Mouse (Mus musculus): ENCODE measurements around the gene Abcf1. TPM values are rescaled to one million over a fixed set of nuclear protein-coding genes. Genes with fewer than 3 reads are reported as not detected.

Gene Abcf1
- polyA plus RNA-seq, 1 experiment from 2014 or later = 76.1 TPM

GRCm38 (mm10) chr17:35929534-35929933 lies 40.0 kb downstream of the Abcf1 start:
- Histone ChIP-seq H3K27me3 (no peaks in the 10 kb centered on the region), H3K27ac (replicated peaks) (no peak overlapping the region), H3K4me2 (no peak overlapping the region), H3K4me1 (replicated peaks) (no peaks in the 10 kb centered on the region), H3K9ac (no peak overlapping the region), H3K4me3 (no peak overlapping the region), H3K36me3 (peaks cover 61% of the 10 kb centered on the region), H3K9me3 (no peaks in the 10 kb centered on the region)
- ATAC-seq (ENCODE audit: low FRiP score, low read depth) = no peak
- WGBS = 95% methylated on average over 2 of the region's 2 CpGs

GRCm38 (mm10) chr17:35927471-35927870 lies 42.1 kb downstream of the Abcf1 start:
- H3K4me1 ChIP-seq (replicated peaks) = peaks cover 2% of the 10 kb centered on the region
- H3K27me3 ChIP-seq = no peaks in the 10 kb centered on the region
- no peak overlapping the region for H3K4me2 ChIP-seq
- ATAC-seq (ENCODE audit: low FRiP score, low read depth) = no peak
- WGBS = 64% methylated on average over 1 of the region's 1 CpGs
- H3K4me3 ChIP-seq = no peak overlapping the region
- no peaks in the 10 kb centered on the region for H3K9me3 ChIP-seq
- H3K36me3 ChIP-seq = peaks cover 72% of the 10 kb centered on the region
- H3K9ac ChIP-seq = no peak overlapping the region
- H3K27ac ChIP-seq (replicated peaks) = no peak overlapping the region

GRCm38 (mm10) chr17:35923281-35923680 lies 46.3 kb downstream of the Abcf1 start:
- H3K4me1 ChIP-seq (replicated peaks) = peaks cover 35% of the 10 kb centered on the region
- H3K27me3 ChIP-seq = no peaks in the 10 kb centered on the region
- no peak overlapping the region for H3K4me2 ChIP-seq
- H3K9ac ChIP-seq = no peak overlapping the region
- ATAC-seq (ENCODE audit: low FRiP score, low read depth) = no peak
- H3K36me3 ChIP-seq = peaks cover 45% of the 10 kb centered on the region
- 94% methylated on average over 4 of the region's 4 CpGs for WGBS
- H3K27ac ChIP-seq (replicated peaks) = no peak overlapping the region
- no peaks in the 10 kb centered on the region for H3K9me3 ChIP-seq
- H3K4me3 ChIP-seq = no peak overlapping the region

GRCm38 (mm10) chr17:35922566-35922965 lies 47.0 kb downstream of the Abcf1 start:
- H3K4me3 ChIP-seq = no peak overlapping the region
- WGBS = 88% methylated on average over 3 of the region's 3 CpGs

GRCm38 (mm10) chr17:35921710-35922109 lies 47.9 kb downstream of the Abcf1 start:
- Histone ChIP-seq H3K27me3 (no peaks in the 10 kb centered on the region), H3K36me3 (peaks cover 32% of the 10 kb centered on the region), H3K27ac (replicated peaks) (peak overlapping the region; percentile 98), H3K4me1 (replicated peaks) (peaks cover 35% of the 10 kb centered on the region), H3K4me3 (no peak overlapping the region), H3K9me3 (no peaks in the 10 kb centered on the region), H3K4me2 (no peak overlapping the region), H3K9ac (no peak overlapping the region)
- 81% methylated on average over 4 of the region's 4 CpGs for WGBS
- no peak for ATAC-seq (ENCODE audit: low FRiP score, low read depth)

More at GRCm38 (mm10) chr17:35922566-35922965, 47.0 kb downstream of the Abcf1 start:
- peaks cover 35% of the 10 kb centered on the region for H3K4me1 ChIP-seq (replicated peaks)
- H3K9ac ChIP-seq = no peak overlapping the region
- no peaks in the 10 kb centered on the region for H3K9me3 ChIP-seq
- 0 out of 2 replicates have a peak overlapping the region, but pooled peaks have one; percentile 15 for H3K27ac ChIP-seq (replicated peaks)
- no peak overlapping the region for H3K4me2 ChIP-seq
- ATAC-seq (ENCODE audit: low FRiP score, low read depth) = no peak
- H3K27me3 ChIP-seq = no peaks in the 10 kb centered on the region
- H3K36me3 ChIP-seq = peaks cover 38% of the 10 kb centered on the region

GRCm38 (mm10) chr17:35920862-35921562 lies 48.5 kb downstream of the Abcf1 start:
- WGBS = 69% methylated on average over 5 of the region's 5 CpGs
- H3K27me3 ChIP-seq = no peaks in the 10 kb centered on the region
- H3K27ac ChIP-seq (replicated peaks) = peak overlapping the region; percentile 98
- H3K4me3 ChIP-seq = no peak overlapping the region
- no peaks in the 10 kb centered on the region for H3K9me3 ChIP-seq
- H3K9ac ChIP-seq = no peak overlapping the region
- no peak for ATAC-seq (ENCODE audit: low FRiP score, low read depth)
- peaks cover 35% of the 10 kb centered on the region for H3K4me1 ChIP-seq (replicated peaks)
- peak overlapping the region; percentile 78 for H3K4me2 ChIP-seq
- H3K36me3 ChIP-seq = peaks cover 25% of the 10 kb centered on the region

- H3K4me2 ChIP-seq = peak overlapping the region; percentile 78
- H3K9ac ChIP-seq = 0 out of 2 replicates have a peak overlapping the region, but pooled peaks have one; percentile 55
- H3K4me3 ChIP-seq = peak overlapping the region; percentile 55
- ATAC-seq (ENCODE audit: low FRiP score, low read depth) = no peak
- H3K36me3 ChIP-seq = peaks cover 20% of the 10 kb centered on the region
- peak overlapping the region; percentile 98 for H3K27ac ChIP-seq (replicated peaks)
- H3K4me1 ChIP-seq (replicated peaks) = peaks cover 39% of the 10 kb centered on the region
- H3K27me3 ChIP-seq = no peaks in the 10 kb centered on the region
- WGBS = 76% methylated on average over 1 of the region's 1 CpGs
- H3K9me3 ChIP-seq = no peaks in the 10 kb centered on the region
Measured at GRCm38 (mm10) chr17:35920384-35920783, 49.2 kb downstream of the Abcf1 start.

- WGBS = 38% methylated on average over 6 of the region's 6 CpGs
- no peak for ATAC-seq (ENCODE audit: low FRiP score, low read depth)
- H3K9me3 ChIP-seq = no peaks in the 10 kb centered on the region
- H3K27ac ChIP-seq (replicated peaks) = peak overlapping the region; percentile 98
- peaks cover 44% of the 10 kb centered on the region for H3K4me1 ChIP-seq (replicated peaks)
- H3K9ac ChIP-seq = peak overlapping the region; percentile 55
- peak overlapping the region; percentile 78 for H3K4me2 ChIP-seq
- peak overlapping the region; percentile 55 for H3K4me3 ChIP-seq
- H3K27me3 ChIP-seq = no peaks in the 10 kb centered on the region
- H3K36me3 ChIP-seq = peaks cover 15% of the 10 kb centered on the region
Measured at GRCm38 (mm10) chr17:35919864-35920301, 49.7 kb downstream of the Abcf1 start.

- H3K9me3 ChIP-seq = no peaks in the 10 kb centered on the region
- peak overlapping the region; percentile 76 for H3K9ac ChIP-seq
- H3K27me3 ChIP-seq = no peaks in the 10 kb centered on the region
- peak overlapping the region; percentile 55 for H3K4me3 ChIP-seq
- peak overlapping the region; percentile 98 for H3K27ac ChIP-seq (replicated peaks)
- peak; percentile 43 for ATAC-seq (ENCODE audit: low FRiP score, low read depth)
- WGBS = 3% methylated on average over 7 of the region's 7 CpGs
- peaks cover 45% of the 10 kb centered on the region for H3K4me1 ChIP-seq (replicated peaks)
- peaks cover 8% of the 10 kb centered on the region for H3K36me3 ChIP-seq
- H3K4me2 ChIP-seq = peak overlapping the region; percentile 78
Measured at GRCm38 (mm10) chr17:35919060-35919715, 50.4 kb downstream of the Abcf1 start.

GRCm38 (mm10) chr17:35918276-35919059 lies 51.1 kb downstream of the Abcf1 start:
- Histone ChIP-seq H3K9ac (peak overlapping the region; percentile 76), H3K27me3 (no peaks in the 10 kb centered on the region), H3K4me1 (replicated peaks) (peaks cover 45% of the 10 kb centered on the region), H3K4me3 (peak overlapping the region; percentile 55), H3K4me2 (peak overlapping the region; percentile 78), H3K36me3 (peaks cover 1% of the 10 kb centered on the region; the same call in 1 of the 2 replicates), H3K9me3 (no peaks in the 10 kb centered on the region), H3K27ac (replicated peaks) (peak overlapping the region; percentile 98)
- no peak for ATAC-seq (ENCODE audit: low FRiP score, low read depth)
- WGBS = under 1% methylated on average over 11 of the region's 11 CpGs

GRCm38 (mm10) chr17:35917463-35918251 lies 51.9 kb downstream of the Abcf1 start:
- Histone ChIP-seq H3K36me3 (no peaks in the 10 kb centered on the region), H3K4me2 (peak overlapping the region; percentile 78), H3K4me1 (replicated peaks) (peaks cover 45% of the 10 kb centered on the region), H3K27ac (replicated peaks) (peak overlapping the region; percentile 98), H3K9ac (peak overlapping the region; percentile 76), H3K9me3 (no peaks in the 10 kb centered on the region), H3K27me3 (no peaks in the 10 kb centered on the region), H3K4me3 (peak overlapping the region; percentile 55)
- peak; percentile 7 for ATAC-seq (ENCODE audit: low FRiP score, low read depth)
- under 1% methylated on average over 13 of the region's 13 CpGs for WGBS
